Mouse (Mus musculus) MEL (cell line): ENCODE measurements at regions not wholly inside any gene's neighbourhood (a gene's known extent, or its start where the extent isn't known, plus 50 kb on each side); places are given as distances from the start of the nearest gene placed in this dataset.

Experiments used
- DNase-seq: peaks from one replicate; pipeline ENCODE4 v3.0.0; 2011; ENCODE audit warnings: low read depth, low spot score
- H3K27ac ChIP-seq: 2 replicates; pipeline ENCODE4 v1.5.1; 2012; ENCODE audit warnings: low read depth, mild to moderate bottlenecking, control low read depth, low read length, moderate library complexity; ENCODE audit not compliant: control insufficient read depth
- H3K27me3 ChIP-seq, 2 experiments: fragments of 150-350 bp in 1 of 2; sonication (generic) in 1 of 2; 2 replicates each; pipeline ENCODE4 v1.6.1; 2012; ENCODE audit warnings: low read length in 2 of 2, mild to moderate bottlenecking in 2 of 2, improper control_type of control experiment in 1 of 2, moderate library complexity in 1 of 2; ENCODE audit not compliant: insufficient read depth in 2 of 2, control insufficient read depth in 1 of 2
- H3K36me3 ChIP-seq, 2 experiments: 2 replicates each; pipeline ENCODE4 v1.6.1; 2012 to 2014; ENCODE audit warnings: low read length in 2 of 2, improper control_type of control experiment in 1 of 2, inconsistent platforms in 1 of 2, mild to moderate bottlenecking in 1 of 2; ENCODE audit not compliant: insufficient read depth in 2 of 2, control insufficient read depth in 1 of 2
- H3K4me1 ChIP-seq, 2 experiments: fragments of 150-350 bp in 1 of 2; sonication (generic) in 1 of 2; 2 replicates each; pipeline ENCODE4 v1.6.1; 2012; ENCODE audit warnings: low read length in 2 of 2, improper control_type of control experiment in 1 of 2, mild to moderate bottlenecking in 1 of 2; ENCODE audit not compliant: insufficient read depth in 2 of 2, control insufficient read depth in 1 of 2
- H3K4me3 ChIP-seq, 2 experiments: fragments of 150-350 bp in 1 of 2; sonication (generic) in 1 of 2; 2 replicates each; pipeline ENCODE4 v1.5.1; 2012; ENCODE audit warnings: low read depth in 2 of 2, low read length in 2 of 2, mild to moderate bottlenecking in 2 of 2, moderate library complexity in 2 of 2, control low read depth in 1 of 2, improper control_type of control experiment in 1 of 2; ENCODE audit not compliant: control insufficient read depth in 1 of 2, insufficient read depth in 1 of 2
- H3K79me2 ChIP-seq: 2 replicates; pipeline ENCODE4 v1.6.1; 2012; ENCODE audit warnings: mild to moderate bottlenecking, low read length, moderate library complexity; ENCODE audit not compliant: control insufficient read depth, poor library complexity, insufficient read depth
- H3K9ac ChIP-seq: 2 replicates; pipeline ENCODE4 v1.6.1; 2012; ENCODE audit warnings: low read depth, mild to moderate bottlenecking, control low read depth, low read length, moderate library complexity; ENCODE audit not compliant: control insufficient read depth, poor library complexity, severe bottlenecking
- H3K9me3 ChIP-seq: fragments of 150-350 bp; sonication (generic); replicated peaks from 2 replicates; pipeline ENCODE4 v1.6.1; 2012; ENCODE audit warnings: mild to moderate bottlenecking, low read length, improper control_type of control experiment, moderate library complexity; ENCODE audit not compliant: insufficient read depth
- BHLHE40 ChIP-seq: IDR thresholded peaks from 2 replicates; pipeline ENCODE4 v1.6.1; 2012; ENCODE audit warnings: low read depth, mild to moderate bottlenecking, inconsistent platforms, low read length, improper control_type of control experiment, borderline replicate concordance
- CHD1 ChIP-seq: IDR thresholded peaks from 2 replicates; pipeline ENCODE4 v1.6.1; 2012; ENCODE audit warnings: low read depth, mild to moderate bottlenecking, inconsistent platforms, low read length, improper control_type of control experiment
- CHD2 ChIP-seq: IDR thresholded peaks from 2 replicates; pipeline ENCODE4 v1.6.1; 2011; ENCODE audit warnings: low read length, improper control_type of control experiment
- ELF1 ChIP-seq: IDR thresholded peaks from 2 replicates; pipeline ENCODE4 v1.6.1; 2014; ENCODE audit warnings: low read depth, mild to moderate bottlenecking, inconsistent platforms, low read length, improper control_type of control experiment, moderate library complexity
- GABPA ChIP-seq: IDR thresholded peaks from 2 replicates; pipeline ENCODE4 v1.6.1; 2012; ENCODE audit warnings: low read depth, mild to moderate bottlenecking, inconsistent platforms, low read length, improper control_type of control experiment, moderate library complexity
- JUND ChIP-seq: IDR thresholded peaks from 2 replicates; pipeline ENCODE4 v1.6.1; 2011; ENCODE audit warnings: low read depth, mild to moderate bottlenecking, improper control_type of control experiment, low read length
- KAT2A ChIP-seq: conservative IDR thresholded peaks from 2 replicates; pipeline ENCODE4 v1.6.1; 2012; ENCODE audit warnings: low read depth, low read length, improper control_type of control experiment, inconsistent platforms
- MAFK ChIP-seq: IDR thresholded peaks from 2 replicates; pipeline ENCODE4 v1.6.1; 2011; ENCODE audit warnings: low read depth, mild to moderate bottlenecking, low read length, improper control_type of control experiment, borderline replicate concordance
- MXI1 ChIP-seq: IDR thresholded peaks from 2 replicates; pipeline ENCODE4 v1.6.1; 2011; ENCODE audit warnings: mild to moderate bottlenecking, low read depth, low read length, improper control_type of control experiment
- MYB ChIP-seq: IDR thresholded peaks from 2 replicates; pipeline ENCODE4 v1.6.1; 2011; ENCODE audit warnings: mild to moderate bottlenecking, low read depth, low read length, improper control_type of control experiment
- MYC ChIP-seq: IDR thresholded peaks from 2 replicates; pipeline ENCODE4 v1.6.1; 2011; ENCODE audit warnings: low read depth, mild to moderate bottlenecking, low read length, improper control_type of control experiment, moderate library complexity
- NRF1 ChIP-seq: IDR thresholded peaks from 2 replicates; pipeline ENCODE4 v1.6.1; 2014; ENCODE audit warnings: low read depth, mild to moderate bottlenecking, inconsistent platforms, low read length, improper control_type of control experiment, moderate library complexity; ENCODE audit not compliant: poor library complexity, insufficient read depth, severe bottlenecking
- POLR2AphosphoS5 ChIP-seq: IDR thresholded peaks from 2 replicates; pipeline ENCODE4 v1.6.1; 2012; ENCODE audit warnings: low read depth, borderline replicate concordance, mild to moderate bottlenecking, inconsistent platforms, low read length, moderate library complexity, mixed read lengths
- RAD21 ChIP-seq: IDR thresholded peaks from 2 replicates; pipeline ENCODE4 v1.6.1; 2011; ENCODE audit warnings: mild to moderate bottlenecking, low read depth, low read length, improper control_type of control experiment
- TAL1 ChIP-seq: IDR thresholded peaks from 2 replicates; pipeline ENCODE4 v1.6.1; 2012; ENCODE audit warnings: mild to moderate bottlenecking, inconsistent platforms, low read length, moderate library complexity, mixed read lengths
- USF1 ChIP-seq: IDR thresholded peaks from 2 replicates; pipeline ENCODE4 v1.6.1; 2014; ENCODE audit warnings: low read depth, mild to moderate bottlenecking, inconsistent platforms, low read length, improper control_type of control experiment, moderate library complexity
- USF2 ChIP-seq, 2 experiments: IDR thresholded peaks; 2 replicates each; pipeline ENCODE4 v1.6.1; 2011 to 2012; ENCODE audit warnings: improper control_type of control experiment in 2 of 2, low read length in 2 of 2, borderline replicate concordance in 1 of 2, inconsistent platforms in 1 of 2, low read depth in 1 of 2, mild to moderate bottlenecking in 1 of 2; ENCODE audit not compliant: insufficient read depth in 1 of 2
- ZKSCAN1 ChIP-seq: IDR thresholded peaks from 2 replicates; pipeline ENCODE4 v1.6.1; 2012; ENCODE audit warnings: low read depth, mild to moderate bottlenecking, inconsistent platforms, low read length, improper control_type of control experiment, moderate library complexity
- ZMIZ1 ChIP-seq: IDR thresholded peaks from 2 replicates; pipeline ENCODE4 v1.6.1; 2012; ENCODE audit warnings: low read depth, mild to moderate bottlenecking, inconsistent platforms, low read length, improper control_type of control experiment, moderate library complexity
- ZNF384 ChIP-seq: IDR thresholded peaks from 2 replicates; pipeline ENCODE4 v1.6.1; 2012; ENCODE audit warnings: low read depth, mild to moderate bottlenecking, inconsistent platforms, low read length, improper control_type of control experiment

DNA sequence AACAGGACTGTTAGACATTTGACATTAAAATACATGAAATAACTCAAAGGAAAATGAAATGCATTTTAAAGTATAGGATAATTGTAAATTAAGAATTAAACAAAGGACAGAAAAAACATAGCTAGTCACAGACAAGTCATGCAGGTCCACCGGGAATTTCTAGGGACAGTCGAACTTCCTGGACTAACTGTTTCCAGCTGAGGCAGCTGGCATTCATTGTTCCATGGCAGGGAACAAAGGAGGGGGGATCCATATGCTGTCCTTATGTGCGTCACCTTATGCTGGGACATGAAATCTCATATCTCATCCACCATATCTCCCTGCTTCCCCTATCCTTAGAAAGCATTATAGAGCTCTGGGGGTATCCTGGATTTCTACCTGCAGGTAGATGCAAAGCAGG, 59.7 kb downstream of the Dkk1 start:
- no peak for DNase-seq
- Histone ChIP-seq H3K9me3 (no peaks in the 10 kb centered on the region), H3K4me1 (no peaks in the 10 kb centered on the region), H3K79me2 (no peaks in the 10 kb centered on the region)
- TF ChIP-seq MYB: no peak
- TF ChIP-seq, all 39 proteins: peak for 0
- H3K9ac ChIP-seq: no peak overlapping the region
- no peak overlapping the region for H3K27ac ChIP-seq
- H3K4me3 ChIP-seq: no peak overlapping the region
- H3K36me3 ChIP-seq: no peaks in the 10 kb centered on the region
- no peaks in the 10 kb centered on the region for H3K27me3 ChIP-seq

DNA sequence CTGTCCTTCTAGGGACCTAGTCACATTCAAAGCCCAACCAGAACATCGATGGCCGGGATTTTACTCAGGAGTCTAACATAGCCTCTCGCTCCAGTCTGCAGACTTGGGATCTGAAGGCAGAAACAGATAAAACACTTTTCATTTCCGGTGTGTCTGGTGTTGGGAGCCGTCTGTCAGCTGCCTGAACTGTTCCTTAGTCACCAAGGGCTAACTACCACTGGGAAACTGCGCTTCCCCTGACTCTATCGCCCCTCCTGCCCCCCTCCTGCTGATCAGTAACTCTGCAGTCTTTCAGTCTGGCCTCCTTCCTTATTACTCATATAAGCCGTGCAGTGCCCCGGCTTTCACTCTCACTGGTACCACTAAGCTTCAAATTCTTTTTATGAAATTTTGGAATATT, 58.5 kb downstream of the Dkk1 start:
- no peaks in the 10 kb centered on the region for H3K4me1 ChIP-seq
- TF ChIP-seq ZKSCAN1 (no peak), ZMIZ1 (no peak), MXI1 (no peak), GABPA (no peak), ELF1 (no peak), NRF1 (no peak), KAT2A (no peak), CHD2 (no peak), TAL1 (no peak), POLR2AphosphoS5 (no peak), ZNF384 (no peak), BHLHE40 (no peak), USF1 (no peak), MYC (no peak), USF2 (IDR thresholded peaks at IDR 0.05; ENCODE audit: borderline replicate concordance in 1 of 2, insufficient read depth in 1 of 2, low read depth in 1 of 2, low read length in 2 of 2) (no peak), MYB (no peak), JUND (no peak), RAD21 (no peak), CHD1 (no peak), MAFK (no peak)
- TF ChIP-seq, all 39 proteins: peak for 0
- no peak for DNase-seq
- H3K4me3 ChIP-seq: no peak overlapping the region
- H3K9ac ChIP-seq: no peak overlapping the region
- H3K27ac ChIP-seq: no peak overlapping the region
- no peaks in the 10 kb centered on the region for H3K9me3 ChIP-seq
- no peaks in the 10 kb centered on the region for H3K79me2 ChIP-seq
- no peaks in the 10 kb centered on the region for H3K36me3 ChIP-seq
- no peaks in the 10 kb centered on the region for H3K27me3 ChIP-seq
